Mouse (Mus musculus) ES-E14 (cell line): Measurements from ENCODE around the gene Galr3.

Source experiments
- CHD2 ChIP-seq: IDR thresholded peaks from 2 replicates; pipeline ENCODE4 v1.6.1; 2014; ENCODE audit warnings: mild to moderate bottlenecking, low read depth, low read length, inconsistent platforms
- MAFK ChIP-seq: IDR thresholded peaks from 2 replicates; pipeline ENCODE4 v1.6.1; 2014; ENCODE audit warnings: mild to moderate bottlenecking, low read depth, low read length, inconsistent platforms; ENCODE audit not compliant: insufficient read depth
- ZC3H11A ChIP-seq: IDR thresholded peaks from 2 replicates; pipeline ENCODE4 v1.6.1; 2012; ENCODE audit warnings: low read depth, mild to moderate bottlenecking, inconsistent platforms, low read length, borderline replicate concordance
- ZNF384 ChIP-seq: IDR thresholded peaks from 2 replicates; pipeline ENCODE4 v1.6.1; 2012; ENCODE audit warnings: low read depth, low read length, inconsistent platforms

DNA sequence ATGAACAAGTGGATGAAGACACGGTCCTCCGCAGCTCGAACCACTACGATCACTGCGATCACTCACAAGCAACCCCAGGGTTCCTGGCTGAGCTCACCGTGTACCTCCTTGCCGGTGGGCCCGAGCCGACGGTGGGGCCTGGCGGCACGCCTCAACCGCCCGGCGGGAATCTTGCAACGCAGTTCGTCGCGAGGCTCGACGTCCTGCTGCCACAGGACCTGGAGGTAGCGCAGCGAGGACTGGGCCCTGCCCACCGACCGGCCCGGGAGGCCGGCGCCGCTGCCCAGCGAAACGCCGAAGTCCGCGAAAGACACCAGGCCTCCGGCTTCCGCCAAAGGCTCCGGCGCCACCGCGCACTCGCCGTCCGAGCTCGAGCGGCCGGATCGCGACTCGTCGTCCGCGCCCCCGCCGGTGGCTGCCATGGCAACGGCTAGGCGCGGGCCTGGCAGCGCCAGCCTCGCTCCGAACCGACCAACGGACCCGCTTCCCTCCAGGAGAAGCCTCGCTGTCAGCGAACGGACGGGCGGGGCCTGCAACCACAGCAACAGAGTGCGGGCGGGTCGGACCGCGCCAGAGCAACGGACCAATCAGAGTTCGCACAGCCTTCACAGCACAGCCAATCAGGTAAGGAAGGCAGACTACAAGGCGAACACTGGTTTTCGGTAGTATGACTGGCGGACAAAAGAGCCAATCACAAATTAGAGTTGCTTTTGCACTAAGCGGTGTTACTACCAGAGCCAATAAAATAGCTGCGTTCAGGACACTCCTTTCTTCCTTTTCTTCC is 20.9 kb downstream of the Galr3 start, which contains the start of gene Ankrd54:
- no peak for TF ChIP-seq ZNF384
- peak; percentile 98 for TF ChIP-seq CHD2
- no peak for TF ChIP-seq MAFK
- no peak for TF ChIP-seq ZC3H11A
